Mouse (Mus musculus) right cerebral cortex, postnatal 10 days (tissue): ENCODE data around the gene Cyp4x1.

Experiments used
- DNase-seq, 2 experiments: peaks; one replicate each; pipeline ENCODE4 v3.0.0; 2021; ENCODE audit warnings: low spot score in 2 of 2

Cyp4x1 gene

GRCm38 (mm10) chr4:115057674-115058316 is 76.3 kb downstream of the Cyp4x1 start:
- DNase-seq = no peak

GRCm38 (mm10) chr4:115056921-115057673 is 77.0 kb downstream of the Cyp4x1 start:
- peak; percentile 51 to 52 for DNase-seq

GRCm38 (mm10) chr4:115056371-115056920 is 77.6 kb downstream of the Cyp4x1 start, which contains the start of gene Tal1:
TSS of gene Tal1 (plus strand) at chr4:115056426.
- no peak for DNase-seq
